Mouse (Mus musculus) induced T-regulatory cell, adult 2 months (primary cell): ENCODE results near the gene Lrrc23.
"Not testable (repeated sequence)": the region's sequence is repeated elsewhere in the genome, so short reads cannot be mapped to it uniquely, and the experiment has no call there.

ENCODE experiments used
- DNase-seq: peaks from one replicate; pipeline ENCODE4 v3.0.0-alpha.2; 2012; ENCODE audit warnings: low read depth

The Lrrc23 gene

GRCm38 (mm10) chr6:124807986-124808357 lies 28.4 kb upstream of the Lrrc23 start:
- DNase-seq: no peak

- no peak for DNase-seq
Measured at GRCm38 (mm10) chr6:124807366-124807765, 27.8 kb upstream of the Lrrc23 start.

DNA sequence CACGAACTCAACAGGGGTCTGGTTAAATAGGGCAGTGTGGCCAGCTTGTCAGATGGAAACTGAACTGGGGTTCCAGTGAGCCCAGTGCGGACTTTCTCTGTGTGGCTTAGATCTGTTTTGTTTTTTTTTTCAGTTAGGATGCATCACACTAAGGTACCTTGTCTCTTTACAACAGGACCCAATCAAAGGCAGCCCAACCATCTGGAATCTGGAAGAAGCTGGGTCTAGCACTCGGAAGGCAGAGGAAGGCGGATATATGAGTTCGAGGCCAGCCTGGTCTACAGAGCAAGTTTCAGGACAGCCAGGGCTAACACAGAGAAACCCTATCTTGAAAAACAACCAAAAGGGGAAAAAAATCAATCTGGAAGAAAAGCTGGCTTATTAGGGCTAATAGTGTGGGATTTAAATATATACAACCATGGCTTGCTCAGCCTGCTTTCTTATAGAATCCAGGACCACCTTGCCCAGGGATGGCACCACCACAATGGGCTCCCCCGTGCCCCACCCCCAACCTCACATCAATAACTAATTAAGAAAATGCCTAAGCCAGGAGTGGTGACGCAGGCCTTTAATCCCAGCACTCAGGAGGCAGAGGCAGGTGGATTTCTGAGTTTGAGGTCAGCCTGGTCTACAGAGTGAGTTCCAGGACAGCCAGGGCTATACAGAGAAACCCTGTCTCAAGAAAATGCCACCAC lies 27.1 kb upstream of the Lrrc23 start:
- no peak for DNase-seq

GRCm38 (mm10) chr6:124805341-124806321 lies 26.1 kb upstream of the Lrrc23 start:
- DNase-seq: peak; percentile 93

- no peak for DNase-seq
Measured at GRCm38 (mm10) chr6:124804341-124804740, 24.8 kb upstream of the Lrrc23 start.

GRCm38 (mm10) chr6:124803691-124804090 lies 24.2 kb upstream of the Lrrc23 start:
- DNase-seq: not testable (repeated sequence)

DNA sequence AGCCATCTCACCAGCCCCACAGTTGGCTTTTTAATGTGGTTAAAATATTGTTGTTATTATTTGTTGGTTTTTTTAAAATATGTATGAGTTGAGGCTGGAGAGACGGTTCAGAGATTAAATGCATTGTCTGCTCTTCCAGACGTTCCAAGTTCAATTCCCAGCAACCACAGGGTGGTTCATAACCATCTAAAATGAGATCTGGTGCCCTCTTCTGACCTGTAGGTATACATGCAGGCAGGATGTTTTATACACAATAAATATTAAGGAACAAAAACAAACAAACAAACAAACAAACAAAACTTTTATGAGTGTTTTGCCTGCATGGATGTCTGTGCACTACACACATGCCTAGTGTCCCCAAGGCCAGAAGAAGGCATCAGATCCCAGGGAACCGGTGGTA lies 23.5 kb upstream of the Lrrc23 start:
- DNase-seq: no peak

DNA sequence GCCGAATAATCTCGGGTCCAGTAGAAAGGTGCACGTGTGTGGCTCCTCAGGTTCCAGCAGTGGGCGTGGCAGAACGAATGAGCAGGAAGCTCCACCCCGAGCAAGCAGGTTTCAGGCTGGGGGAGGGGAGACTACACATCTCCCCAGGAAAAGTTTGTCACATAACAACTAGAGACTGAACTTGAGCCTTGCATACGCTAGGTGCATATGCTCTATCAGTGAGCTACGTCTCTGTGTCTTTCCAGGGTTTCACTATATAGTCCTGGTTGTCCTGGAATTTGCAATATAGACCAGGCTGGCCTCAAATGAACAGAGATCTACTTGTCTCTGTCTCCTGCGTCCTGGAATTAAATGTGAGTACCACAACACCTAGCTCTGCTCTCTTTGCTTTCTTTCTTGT lies 22.9 kb upstream of the Lrrc23 start:
- DNase-seq: peak; percentile 56

- DNase-seq: no peak
Measured at GRCm38 (mm10) chr6:124796200-124796599, 16.7 kb upstream of the Lrrc23 start.

DNA sequence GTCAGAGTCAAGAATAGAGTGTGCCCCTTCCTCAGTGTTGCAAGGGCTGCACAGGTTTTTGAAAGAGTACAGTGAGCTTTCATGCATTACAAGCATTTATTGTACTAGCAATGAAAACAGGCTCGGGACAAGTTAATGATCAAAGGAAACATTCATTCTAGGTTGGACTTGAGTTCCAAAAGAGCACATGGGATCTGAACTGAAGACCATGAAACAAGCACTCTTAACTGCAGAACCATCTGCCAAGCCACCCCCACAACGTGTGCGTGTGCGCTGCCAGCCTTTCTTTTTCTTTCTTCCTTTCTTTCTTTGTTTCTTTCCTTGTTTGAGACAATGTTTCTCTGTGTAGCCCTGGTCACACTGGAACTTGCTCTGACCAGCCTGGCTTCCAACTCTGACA lies 16.3 kb upstream of the Lrrc23 start:
- no peak for DNase-seq

GRCm38 (mm10) chr6:124791911-124792310 lies 12.4 kb upstream of the Lrrc23 start:
- no peak for DNase-seq

- DNase-seq: no peak
Measured at GRCm38 (mm10) chr6:124790121-124790520, 10.6 kb upstream of the Lrrc23 start.

DNA sequence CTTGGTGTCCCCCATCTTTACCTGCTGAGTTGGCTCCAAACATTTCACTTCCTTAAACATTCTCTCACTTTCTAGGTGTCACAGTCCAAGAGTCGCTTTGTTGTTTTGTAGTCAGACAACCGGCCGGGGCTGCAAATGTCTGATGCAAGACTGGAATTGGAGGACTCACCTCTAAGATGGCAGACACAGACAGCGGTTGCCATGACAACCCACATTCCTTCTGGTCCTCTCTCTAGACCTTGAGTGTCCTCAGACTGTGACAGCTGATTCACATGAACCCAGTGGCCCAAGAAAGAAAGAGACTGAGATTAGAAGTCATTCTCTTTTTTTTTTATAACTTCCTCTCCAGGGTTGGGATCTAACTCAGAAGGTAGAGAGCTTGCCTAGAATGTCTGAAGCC lies 10.0 kb upstream of the Lrrc23 start:
- no peak for DNase-seq

GRCm38 (mm10) chr6:124787722-124788121 lies 8.2 kb upstream of the Lrrc23 start:
- DNase-seq: no peak

DNA sequence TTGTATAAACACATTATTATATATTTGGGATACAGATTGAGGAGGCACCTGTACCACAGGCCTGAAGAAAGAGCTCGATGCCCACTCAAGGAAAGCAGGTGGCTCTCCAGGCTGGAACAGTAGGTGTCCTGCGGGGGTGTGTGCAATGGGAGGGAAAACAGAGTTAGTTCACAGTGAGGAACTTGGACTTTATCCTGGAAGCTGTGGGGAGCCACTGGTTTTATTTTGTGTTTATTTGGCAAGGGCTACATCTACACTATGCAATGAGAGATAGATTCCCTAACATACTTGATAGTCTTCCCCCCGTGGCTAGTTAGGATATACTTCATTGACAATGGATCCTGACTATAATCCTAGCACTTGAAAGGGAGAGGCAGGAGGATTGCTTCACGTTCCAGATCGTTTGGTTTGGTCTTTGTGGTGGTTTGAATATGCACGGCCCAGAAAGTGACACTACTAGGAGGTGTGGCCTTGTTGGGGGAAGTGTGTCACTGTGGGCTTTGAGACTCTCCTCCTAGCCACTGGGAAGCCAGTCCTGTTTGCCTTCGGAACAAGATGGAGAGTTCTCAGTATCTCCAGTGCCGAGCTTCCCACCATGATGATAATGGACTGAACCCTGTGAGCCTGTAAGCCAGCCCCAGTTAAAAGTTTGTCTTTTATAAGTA lies 7.4 kb upstream of the Lrrc23 start:
- no peak for DNase-seq

- peak; percentile 84 for DNase-seq
Measured at GRCm38 (mm10) chr6:124782436-124782835, 2.9 kb upstream of the Lrrc23 start.

- DNase-seq: no peak
Measured at GRCm38 (mm10) chr6:124780917-124781316, 1.4 kb upstream of the Lrrc23 start.

- DNase-seq: no peak
Measured at GRCm38 (mm10) chr6:124779984-124780416, 473 bp upstream of the Lrrc23 start.

DNA sequence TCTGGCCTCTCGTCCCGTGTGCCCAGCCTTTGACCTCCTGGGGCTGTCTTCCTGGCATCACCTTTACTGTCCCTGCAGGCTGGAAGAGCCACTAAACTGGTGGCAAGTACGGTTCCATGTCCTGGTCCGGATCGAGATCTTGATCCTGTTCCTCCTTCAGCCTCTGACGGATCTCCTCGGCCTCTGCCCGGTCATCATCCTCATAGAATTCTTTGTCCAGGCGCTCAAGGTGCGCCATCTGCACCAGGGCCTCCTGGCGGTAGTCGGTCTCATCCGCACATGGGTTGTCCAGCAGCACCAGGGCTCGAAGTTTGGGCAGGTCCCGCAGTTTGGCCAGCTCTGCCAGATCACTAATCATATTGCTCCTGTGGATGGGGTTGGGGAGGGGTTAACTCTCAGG lies 9.0 kb downstream of the Lrrc23 start:
- DNase-seq: no peak

- DNase-seq: no peak
Measured at GRCm38 (mm10) chr6:124770013-124770412, 9.5 kb downstream of the Lrrc23 start.

GRCm38 (mm10) chr6:124769101-124769765 lies 10.3 kb downstream of the Lrrc23 start, which contains the start of gene Eno2:
Eno2 (minus strand) TSS chr6:124769673.
- DNase-seq: peak; percentile 75

DNA sequence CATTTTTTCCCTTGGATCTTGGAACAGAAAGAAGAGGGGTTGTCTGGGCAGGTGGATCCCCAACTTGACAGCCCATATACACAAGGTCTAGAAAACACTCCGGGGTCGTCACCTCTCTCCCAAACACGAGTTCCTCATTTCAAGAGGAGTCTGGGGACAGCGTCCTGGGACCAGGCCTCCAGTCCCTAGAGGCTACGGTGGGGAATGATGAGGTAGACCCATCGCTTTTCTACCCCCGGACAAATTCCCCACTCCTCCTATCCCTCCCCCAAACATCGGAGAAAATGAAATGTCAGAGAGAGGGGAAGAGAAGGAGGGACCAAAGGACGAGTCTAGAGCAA lies 10.9 kb downstream of the Lrrc23 start:
- no peak for DNase-seq
